Mouse (Mus musculus): ENCODE measurements around the gene Gm15217.

DNA sequence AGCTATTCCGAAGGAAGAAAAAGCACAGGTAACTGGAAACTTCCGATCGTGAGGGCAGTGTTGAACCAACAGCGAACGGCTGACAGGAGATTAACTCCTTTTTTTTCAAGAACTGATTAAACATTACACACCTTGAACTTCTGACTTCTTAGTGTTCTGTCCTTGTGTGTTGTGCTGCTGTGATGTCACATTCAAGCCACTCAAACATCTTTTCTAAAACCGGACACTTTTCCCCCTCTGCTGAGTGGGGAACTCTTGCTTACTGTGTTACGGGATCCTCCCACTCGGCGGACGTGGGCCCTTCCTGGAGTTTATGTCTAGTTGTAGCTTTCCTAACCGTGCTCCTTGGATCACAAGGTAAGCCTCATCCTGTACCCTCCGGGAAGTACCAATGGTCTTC is at the start of gene Gm15217:
- TF ChIP-seq CTCF (IDR thresholded peaks at IDR 0.05; ENCODE audit: insufficient read depth, low read length) (no peak), POLR2A (IDR thresholded peaks at IDR 0.05; ENCODE audit: borderline replicate concordance, extremely low read depth, low read depth, low read length) (no peak)

All from lung, adult 2 months (tissue).